Mouse (Mus musculus) midbrain, embryonic 14.5 days (tissue): ENCODE results near the gene Ift46. TPM values are rescaled to one million over a fixed set of nuclear protein-coding genes. Genes with fewer than 3 reads are reported as not detected.

ENCODE experiments used
- ATAC-seq: fragments of 200-750 bp; cut with Nextera tagmentation; 2 replicates; pipeline ENCODE4 v1.8.0; 2017; ENCODE audit warnings: moderate number of reproducible peaks, moderate library complexity; ENCODE audit not compliant: low FRiP score, low TSS enrichment
- DNase-seq: peaks from one replicate; pipeline ENCODE4 v3.0.0-alpha.2; 2015
- H3K27ac ChIP-seq: fragments of 300-500 bp; sonication (generic); replicated peaks from 2 replicates; pipeline ENCODE4 v1.5.1; 2014; ENCODE audit warnings: mild to moderate bottlenecking, low read depth, low read length, moderate library complexity
- H3K27me3 ChIP-seq: fragments of 300-500 bp; sonication (generic); 2 replicates; pipeline ENCODE4 v1.6.1; 2014; ENCODE audit warnings: low read length, control low read depth, mixed read lengths; ENCODE audit not compliant: control insufficient read depth, insufficient read depth
- H3K36me3 ChIP-seq: fragments of 300-500 bp; sonication (generic); 2 replicates; pipeline ENCODE4 v1.6.1; 2014; ENCODE audit warnings: low read length, control low read depth; ENCODE audit not compliant: control insufficient read depth, insufficient read depth
- H3K4me1 ChIP-seq: fragments of 300-500 bp; sonication (generic); 2 replicates; pipeline ENCODE4 v1.6.1; 2014; ENCODE audit warnings: mild to moderate bottlenecking, antibody characterized with exemption, low read length, control low read depth; ENCODE audit not compliant: control insufficient read depth, insufficient read depth
- H3K4me2 ChIP-seq: fragments of 300-500 bp; sonication (generic); 2 replicates; pipeline ENCODE4 v1.6.1; 2014; ENCODE audit warnings: mild to moderate bottlenecking, low read length, moderate library complexity
- H3K4me3 ChIP-seq: fragments of 300-500 bp; sonication (generic); replicated peaks from 2 replicates; pipeline ENCODE4 v1.5.1; 2014; ENCODE audit warnings: low read depth, low read length
- H3K9ac ChIP-seq: fragments of 300-500 bp; sonication (generic); replicated peaks from 2 replicates; pipeline ENCODE4 v1.6.1; 2014; ENCODE audit warnings: mild to moderate bottlenecking, low read length, moderate library complexity
- H3K9me3 ChIP-seq: fragments of 300-500 bp; sonication (generic); 2 replicates; pipeline ENCODE4 v1.6.1; 2016; ENCODE audit warnings: low read length, control low read depth, mixed read lengths; ENCODE audit not compliant: control insufficient read depth
- WGBS: fragments of 180-500 bp; shearing (Covaris S2); extraction: QIAGEN DNeasy Blood & Tissue Kit; methylation state at CpG from one replicate; pipeline ENCODE4 v1.1.7; 2014; 5-methylcytosine and 5-hydroxymethylcytosine counted together
- polyA plus RNA-seq: library from polyadenylated mRNA; unstranded; fragments of >200 nt; fragmentation: Nextera tagmentation; extraction: Ambion mirVana; gene quantifications from 2 replicates; pipeline ENCODE4 v1.2.1, GENCODE M21; 2014

Gene Ift46
- polyA plus RNA-seq, 1 experiment from 2014 or later, result 187 TPM

GRCm38 (mm10) chr9:44733671-44734523 is 33.8 kb upstream of the Ift46 start:
- Histone ChIP-seq H3K4me3 (peak overlapping the region; percentile 55), H3K4me1 (peaks cover 19% of the 10 kb centered on the region; the same call in 1 of the 2 replicates), H3K36me3 (no peaks in the 10 kb centered on the region), H3K27ac (peak overlapping the region; percentile 52; the same call in 1 of the 2 replicates), H3K4me2 (peak overlapping the region; percentile 99), H3K9ac (peak overlapping the region; percentile 59), H3K27me3 (peaks cover 20% of the 10 kb centered on the region), H3K9me3 (no peaks in the 10 kb centered on the region)
- peak; percentile 53 for DNase-seq
- WGBS, result under 1% methylated on average over 79 of the region's 79 CpGs
- peak; percentile 57 for ATAC-seq

- Histone ChIP-seq H3K9ac (peak within 1 kb of the TSS; percentile 59), H3K4me2 (peak within 1 kb of the TSS; percentile 99), H3K36me3 (no peaks in the 10 kb centered on the region), H3K4me3 (peak within 1 kb of the TSS; percentile 55), H3K27me3 (peaks cover 20% of the 10 kb centered on the region), H3K9me3 (no peaks in the 10 kb centered on the region), H3K27ac (0 out of 2 replicates have a peak within 1 kb of the TSS, but pooled peaks have one; percentile 45), H3K4me1 (peaks cover 19% of the 10 kb centered on the region; the same call in 1 of the 2 replicates)
- under 1% methylated on average over 47 of the region's 47 CpGs for whole genome bisulfite sequencing
- ATAC-seq (peak; percentile 70), DNase-seq (peak; percentile 67)
Observed at GRCm38 (mm10) chr9:44734524-44735494, 32.9 kb upstream of the Ift46 start, which contains the start of gene Phldb1. Gene Phldb1, minus strand, starts transcription at chr9:44735198.

GRCm38 (mm10) chr9:44735886-44736285 is 31.8 kb upstream of the Ift46 start:
- Histone ChIP-seq H3K9ac (no peak overlapping the region), H3K9me3 (no peaks in the 10 kb centered on the region), H3K4me1 (peaks cover 19% of the 10 kb centered on the region; the same call in 1 of the 2 replicates), H3K4me2 (no peak overlapping the region), H3K4me3 (no peak overlapping the region), H3K27me3 (peaks cover 20% of the 10 kb centered on the region), H3K27ac (no peak overlapping the region), H3K36me3 (0 out of 2 replicates have a peak, but pooled peaks cover 2% of the 10 kb centered on the region)
- ATAC-seq (no peak), DNase-seq (no peak)
- 76% methylated on average over 6 of the region's 6 CpGs for WGBS

GRCm38 (mm10) chr9:44736301-44736700 is 31.4 kb upstream of the Ift46 start:
- WGBS, result 74% methylated on average over 2 of the region's 2 CpGs
- Histone ChIP-seq H3K4me1 (peaks cover 19% of the 10 kb centered on the region; the same call in 1 of the 2 replicates), H3K27me3 (peaks cover 20% of the 10 kb centered on the region), H3K9ac (no peak overlapping the region), H3K9me3 (no peaks in the 10 kb centered on the region), H3K27ac (no peak overlapping the region), H3K4me3 (no peak overlapping the region), H3K36me3 (peaks cover 6% of the 10 kb centered on the region; the same call in 1 of the 2 replicates), H3K4me2 (no peak overlapping the region)
- ATAC-seq, result no peak
- no peak for DNase-seq

GRCm38 (mm10) chr9:44737240-44737949 is 30.3 kb upstream of the Ift46 start:
- no peak for DNase-seq
- peaks cover 20% of the 10 kb centered on the region for H3K27me3 ChIP-seq
- no peak overlapping the region for H3K9ac ChIP-seq
- peaks cover 19% of the 10 kb centered on the region; the same call in 1 of the 2 replicates for H3K4me1 ChIP-seq
- no peak overlapping the region for H3K4me3 ChIP-seq
- ATAC-seq, result no peak
- H3K36me3 ChIP-seq, result peaks cover 12% of the 10 kb centered on the region
- no peaks in the 10 kb centered on the region for H3K9me3 ChIP-seq
- H3K4me2 ChIP-seq, result no peak overlapping the region
- WGBS, result 66% methylated on average over 8 of the region's 8 CpGs
- no peak overlapping the region for H3K27ac ChIP-seq

- Histone ChIP-seq H3K27ac (no peak overlapping the region), H3K4me1 (no peaks in the 10 kb centered on the region), H3K9me3 (no peaks in the 10 kb centered on the region), H3K36me3 (peaks cover 44% of the 10 kb centered on the region), H3K4me3 (no peak overlapping the region), H3K4me2 (no peak overlapping the region), H3K9ac (no peak overlapping the region), H3K27me3 (no peaks in the 10 kb centered on the region)
- WGBS, result 81% methylated on average over 1 of the region's 1 CpGs
- ATAC-seq, result no peak
- DNase-seq, result no peak
Observed at GRCm38 (mm10) chr9:44740663-44741192, 27.0 kb upstream of the Ift46 start.

- no peaks in the 10 kb centered on the region for H3K4me1 ChIP-seq
- no peaks in the 10 kb centered on the region for H3K27me3 ChIP-seq
- ATAC-seq, result no peak
- peaks cover 89% of the 10 kb centered on the region for H3K36me3 ChIP-seq
- H3K27ac ChIP-seq, result no peak overlapping the region
- no peak overlapping the region for H3K4me2 ChIP-seq
- no peak overlapping the region for H3K9ac ChIP-seq
- DNase-seq, result no peak
- H3K4me3 ChIP-seq, result no peak overlapping the region
- H3K9me3 ChIP-seq, result no peaks in the 10 kb centered on the region
- WGBS, result 91% methylated on average over 7 of the region's 7 CpGs
Observed at GRCm38 (mm10) chr9:44745371-44745770, 22.3 kb upstream of the Ift46 start.

GRCm38 (mm10) chr9:44746666-44747065 is 21.0 kb upstream of the Ift46 start:
- DNase-seq (no peak), ATAC-seq (no peak)
- Histone ChIP-seq H3K4me1 (no peaks in the 10 kb centered on the region), H3K4me2 (no peak overlapping the region), H3K4me3 (no peak overlapping the region), H3K9ac (no peak overlapping the region), H3K27ac (no peak overlapping the region), H3K36me3 (peaks cover 93% of the 10 kb centered on the region), H3K9me3 (no peaks in the 10 kb centered on the region), H3K27me3 (no peaks in the 10 kb centered on the region)
- WGBS, result 97% methylated on average over 3 of the region's 3 CpGs
